Mouse (Mus musculus) liver, embryonic 14.5 days (tissue): ENCODE data around the gene Dthd1.

Experiments
- CTCF ChIP-seq: IDR thresholded peaks from 2 replicates; pipeline ENCODE4 v1.5.1; 2016; ENCODE audit warnings: antibody characterized with exemption, low read depth, control low read depth
- EP300 ChIP-seq: IDR thresholded peaks from 2 replicates; pipeline ENCODE4 v1.6.1; 2016; ENCODE audit warnings: antibody characterized with exemption, low read depth

- no peak for TF ChIP-seq EP300
- no peak for TF ChIP-seq CTCF
These were observed 2.1 kb downstream of the Dthd1 start for GRCm38 (mm10) chr5:62815741-62816140.
